Mouse (Mus musculus) retina, postnatal 7 days (tissue): ENCODE results near the gene Cenph.
A peak's percentile ranks its signal among the peaks of the same experiment; 100 is the strongest.
"Not testable (repeated sequence)": the region's sequence is repeated elsewhere in the genome, so short reads cannot be mapped to it uniquely, and the experiment has no call there.

Experiments
- DNase-seq: peaks from one replicate; pipeline ENCODE4 v3.0.0-alpha.2; 2012; ENCODE audit warnings: low read depth, low spot score

Cenph gene

GRCm38 (mm10) chr13:100746090-100746489, 29.6 kb downstream of the Cenph start:
- DNase-seq: no peak

DNA sequence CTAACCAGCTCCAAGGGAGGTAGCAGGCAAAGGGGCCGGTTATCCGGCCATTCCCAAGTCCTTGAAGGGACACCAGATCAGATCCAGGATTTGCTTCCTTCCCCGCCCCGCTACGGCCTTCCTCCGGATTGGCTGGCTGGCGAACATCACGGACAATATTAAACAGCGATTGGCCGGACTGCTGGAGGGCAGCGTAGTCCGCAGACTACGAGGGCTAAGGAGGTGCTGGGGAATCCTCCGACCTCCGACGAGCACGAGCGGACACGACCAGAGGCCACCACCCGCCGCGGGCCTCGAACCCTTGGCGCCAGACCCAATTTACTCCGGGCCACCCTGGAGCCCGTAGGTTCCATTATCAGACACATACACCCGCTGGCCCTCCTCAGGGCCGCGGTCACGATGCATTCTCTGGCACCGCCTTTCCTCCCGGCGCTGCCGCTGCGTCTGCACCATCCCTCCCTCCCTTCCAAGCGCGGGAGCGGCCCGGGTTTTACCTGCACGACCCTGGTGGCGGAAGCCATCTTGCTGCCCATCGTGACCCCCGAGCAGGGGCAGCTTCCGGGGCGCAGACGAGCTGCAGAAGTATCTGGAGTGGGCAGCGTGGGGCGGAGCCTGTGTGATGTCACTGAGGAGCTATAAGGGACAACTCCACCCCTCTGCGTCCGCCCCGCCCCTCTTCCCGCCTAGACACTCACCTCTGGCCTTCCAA, 31.5 kb downstream of the Cenph start, which contains the start of gene Mrps36:
Gene Mrps36 (minus strand): TSS at position 624 of the 709 bp plus-strand sequence.
- DNase-seq: peak; percentile 81

GRCm38 (mm10) chr13:100743346-100744035, 32.2 kb downstream of the Cenph start:
- DNase-seq: no peak

DNA sequence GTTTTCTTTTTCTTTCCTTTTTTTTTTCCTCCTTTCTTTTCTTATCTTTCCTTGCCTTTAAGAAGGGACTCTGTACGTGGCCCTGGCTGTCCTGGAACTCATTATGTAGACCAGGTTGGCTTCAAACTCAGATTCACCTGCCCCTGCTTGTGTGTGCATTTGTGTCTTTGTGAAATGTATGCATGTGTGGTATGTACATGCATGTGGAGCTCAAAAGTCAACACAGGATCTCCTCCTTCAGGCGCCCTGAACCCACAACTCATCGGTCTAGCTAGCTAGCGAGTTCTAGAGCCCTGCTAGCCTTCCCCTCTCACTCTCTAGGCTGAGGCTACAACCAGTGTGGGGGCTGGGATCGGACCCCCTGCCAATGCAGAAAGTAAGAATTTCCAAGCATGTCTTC, 32.9 kb downstream of the Cenph start:
- DNase-seq: no peak

DNA sequence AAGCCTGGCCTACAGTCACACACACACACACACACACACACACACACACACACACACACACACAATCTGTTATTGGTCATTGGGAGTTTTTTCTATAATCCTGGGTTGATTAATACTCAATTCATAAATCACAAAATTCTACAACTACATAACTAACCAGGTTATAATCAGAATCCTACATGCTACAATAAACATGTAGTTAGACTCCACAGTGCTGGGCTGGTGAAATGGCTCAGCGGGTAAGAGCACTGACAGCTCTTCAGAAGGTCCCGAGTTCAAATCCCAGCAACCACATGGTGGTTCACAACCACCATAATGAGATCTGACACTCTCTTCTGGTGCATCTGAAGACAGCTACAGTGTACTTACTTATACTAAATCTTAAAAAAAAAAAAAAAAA, 42.9 kb downstream of the Cenph start:
- no peak for DNase-seq

DNA sequence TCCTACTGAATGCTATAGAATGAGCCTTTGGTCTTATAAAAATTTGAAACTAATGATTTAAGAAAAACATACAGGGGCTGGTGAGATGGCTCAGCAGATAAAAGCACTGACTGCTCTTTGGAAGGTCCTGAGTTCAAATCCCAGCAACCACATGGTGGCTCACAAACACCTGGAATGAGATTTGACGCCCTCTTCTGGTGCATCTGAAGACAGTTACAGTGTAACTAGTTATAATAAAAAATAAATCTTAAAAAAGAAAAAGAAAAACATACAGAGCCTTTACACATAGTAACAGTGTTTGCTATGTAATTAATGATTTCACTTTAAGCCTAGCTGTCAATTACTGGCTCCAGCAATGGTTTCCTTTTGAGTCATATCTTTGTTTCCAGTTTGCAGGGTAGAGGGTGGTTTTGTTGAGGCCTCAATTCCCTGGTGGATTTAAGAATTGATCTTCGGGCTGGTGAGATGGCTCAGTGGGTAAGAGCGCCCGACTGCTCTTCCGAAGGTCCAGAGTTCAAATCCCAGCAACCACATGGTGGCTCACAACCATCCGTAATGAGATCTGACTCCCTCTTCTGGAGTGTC, 44.1 kb downstream of the Cenph start:
- DNase-seq: not testable (repeated sequence)

DNA sequence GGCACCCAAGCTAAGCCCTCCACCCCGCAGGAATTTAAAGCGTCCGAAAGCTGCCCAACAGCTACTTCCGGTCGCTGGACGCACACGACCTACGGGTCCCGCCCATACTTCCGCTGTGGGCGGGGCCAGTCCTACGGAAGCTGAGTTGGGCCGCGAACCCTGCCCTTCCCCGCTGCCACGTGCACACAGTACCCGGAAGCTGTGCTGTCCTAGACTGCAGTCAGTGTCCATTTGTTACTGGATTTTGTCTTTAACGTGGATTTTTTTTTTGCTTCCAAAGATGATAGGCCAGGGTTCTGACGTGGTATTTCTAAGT, 44.9 kb downstream of the Cenph start, which contains the start of gene Cdk7:
Gene Cdk7 (minus strand): TSS at position 79 of the 316 bp plus-strand sequence.
- peak; percentile 90 for DNase-seq

GRCm38 (mm10) chr13:100730153-100730860, 45.4 kb downstream of the Cenph start:
- DNase-seq: no peak

GRCm38 (mm10) chr13:100728530-100728929, 47.2 kb downstream of the Cenph start:
- not testable (repeated sequence) for DNase-seq

GRCm38 (mm10) chr13:100728086-100728485, 47.6 kb downstream of the Cenph start:
- no peak for DNase-seq

DNA sequence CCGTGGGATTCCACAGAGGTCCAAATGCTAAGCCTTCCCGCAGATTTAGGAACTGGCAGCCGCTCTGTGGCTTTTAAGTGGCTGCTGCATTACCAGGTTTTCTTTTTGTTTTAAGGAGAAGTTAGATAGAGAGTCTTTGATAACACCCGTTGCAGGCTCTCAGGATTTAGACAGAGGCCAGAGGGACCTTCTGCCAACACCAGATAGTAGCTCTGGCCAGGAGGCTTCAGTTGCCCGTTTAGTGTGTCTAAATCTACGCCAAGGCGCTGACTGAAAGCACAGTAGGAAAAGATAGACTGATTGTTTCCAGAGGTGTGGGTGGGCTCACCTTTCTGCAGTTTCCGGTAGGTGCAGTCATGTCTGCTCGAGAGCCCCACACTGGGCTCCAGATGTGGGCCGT, 50.5 kb downstream of the Cenph start:
- DNase-seq: no peak

DNA sequence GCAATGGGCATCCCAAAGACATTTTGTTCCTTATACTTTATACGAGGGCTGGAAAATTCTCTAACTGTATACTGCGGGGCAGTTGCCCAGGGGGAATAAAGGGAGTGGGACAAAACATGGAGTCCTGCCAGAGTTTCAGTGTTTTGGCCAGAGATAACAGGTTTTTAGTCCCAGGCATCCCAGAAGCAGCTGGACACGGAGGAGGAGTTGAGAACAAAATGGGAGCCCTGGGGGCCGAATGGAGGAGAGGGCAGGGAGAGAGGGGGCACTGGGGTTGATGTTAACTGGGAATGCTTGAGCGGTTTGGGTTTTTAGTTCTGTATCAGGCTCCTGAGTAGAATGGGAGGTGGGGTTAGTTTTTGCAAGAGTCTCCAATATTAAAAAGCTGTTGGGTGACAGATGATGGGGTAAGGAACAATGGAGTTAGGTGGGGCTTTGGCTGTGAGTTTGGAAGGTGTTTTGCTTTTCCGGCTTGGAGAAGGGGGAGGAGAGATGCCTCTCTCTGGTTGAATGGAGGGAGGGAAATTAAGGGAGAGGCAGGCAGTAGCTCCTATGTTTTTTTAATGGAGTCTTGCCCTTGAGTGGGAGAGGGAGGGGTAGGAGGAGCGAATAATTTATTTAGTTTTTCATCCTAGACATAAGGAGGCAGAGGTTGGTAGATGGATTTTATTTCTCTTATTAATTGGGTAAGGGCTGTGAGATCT, 51.5 kb downstream of the Cenph start:
- no peak for DNase-seq

GRCm38 (mm10) chr13:100721656-100722055, 54.0 kb downstream of the Cenph start:
- DNase-seq: no peak

- no peak for DNase-seq
These were observed 60.2 kb downstream of the Cenph start for GRCm38 (mm10) chr13:100715467-100715866.
